Mouse (Mus musculus): ENCODE results near the gene Tspyl1. TPM values are rescaled to one million over a fixed set of nuclear protein-coding genes. Genes with fewer than 3 reads are reported as not detected.
A peak's percentile ranks its signal among the peaks of the same experiment; 100 is the strongest.

The Tspyl1 gene
- polyA plus RNA-seq, 1 experiment from 2014 or later: 70.7 TPM

GRCm38 (mm10) chr10:34300368-34300767, 18.4 kb downstream of the Tspyl1 start:
- WGBS: 16% methylated on average over 5 of the region's 5 CpGs
- ATAC-seq (ENCODE audit: insufficient number of reproducible peaks, insufficient read depth, low FRiP score, low read depth): no peak
- no peaks in the 10 kb centered on the region for H3K36me3 ChIP-seq (ENCODE audit: control insufficient read depth, insufficient read depth, low read length)
- H3K27ac ChIP-seq (replicated peaks in 1 of 2; ENCODE audit: control insufficient read depth in 1 of 2, insufficient read depth in 1 of 2, low read depth in 2 of 2, low read length in 2 of 2): peak overlapping the region; percentile 62 to 73
- peak overlapping the region; percentile 62 for H3K9ac ChIP-seq (ENCODE audit: low read length)
- H3K4me3 ChIP-seq (ENCODE audit: control insufficient read depth in 1 of 2, insufficient read depth in 1 of 2, low read depth in 1 of 2, low read length in 2 of 2): peak overlapping the region; percentile 17 to 30
- H3K4me2 ChIP-seq (ENCODE audit: low read length): peak overlapping the region; percentile 96
- no peaks in the 10 kb centered on the region for H3K9me3 ChIP-seq (ENCODE audit: control insufficient read depth, low read length)
- peaks cover 22 to 41% of the 10 kb centered on the region in 2 experiments for H3K4me1 ChIP-seq (ENCODE audit: control insufficient read depth in 2 of 2, insufficient read depth in 2 of 2, low read length in 2 of 2)
- H3K27me3 ChIP-seq (ENCODE audit: control insufficient read depth, insufficient read depth, low read length): no peaks in the 10 kb centered on the region

- Histone ChIP-seq H3K27ac (replicated peaks in 1 of 2; ENCODE audit: control insufficient read depth in 1 of 2, insufficient read depth in 1 of 2, low read depth in 2 of 2, low read length in 2 of 2) (no peak overlapping the region), H3K9me3 (ENCODE audit: control insufficient read depth, low read length) (no peaks in the 10 kb centered on the region), H3K4me3 (ENCODE audit: control insufficient read depth in 1 of 2, insufficient read depth in 1 of 2, low read depth in 1 of 2, low read length in 2 of 2) (no peak overlapping the region), H3K9ac (ENCODE audit: low read length) (no peak overlapping the region), H3K27me3 (ENCODE audit: control insufficient read depth, insufficient read depth, low read length) (no peaks in the 10 kb centered on the region), H3K36me3 (ENCODE audit: control insufficient read depth, insufficient read depth, low read length) (no peaks in the 10 kb centered on the region), H3K4me1 (ENCODE audit: control insufficient read depth in 2 of 2, insufficient read depth in 2 of 2, low read length in 2 of 2) (peaks cover 5 to 10% of the 10 kb centered on the region in 2 experiments; a peak in 3 of 4 replicates), H3K4me2 (ENCODE audit: low read length) (no peak overlapping the region)
- ATAC-seq (ENCODE audit: insufficient number of reproducible peaks, insufficient read depth, low FRiP score, low read depth): no peak
Measured at GRCm38 (mm10) chr10:34307070-34307469, 25.1 kb downstream of the Tspyl1 start.

- no peak overlapping the region for H3K4me3 ChIP-seq (ENCODE audit: control insufficient read depth in 1 of 2, insufficient read depth in 1 of 2, low read depth in 1 of 2, low read length in 2 of 2)
- 0 out of 4 replicates have a peak, but pooled peaks cover 0 to 6% of the 10 kb centered on the region in 2 experiments for H3K4me1 ChIP-seq (ENCODE audit: control insufficient read depth in 2 of 2, insufficient read depth in 2 of 2, low read length in 2 of 2)
- H3K4me2 ChIP-seq (ENCODE audit: low read length): peak overlapping the region; percentile 18; the same call in 1 of the 2 replicates
- no peak overlapping the region for H3K9ac ChIP-seq (ENCODE audit: low read length)
- no peak for ATAC-seq (ENCODE audit: insufficient number of reproducible peaks, insufficient read depth, low FRiP score, low read depth)
- peaks cover 9% of the 10 kb centered on the region for H3K36me3 ChIP-seq (ENCODE audit: control insufficient read depth, insufficient read depth, low read length)
- H3K9me3 ChIP-seq (ENCODE audit: control insufficient read depth, low read length): no peaks in the 10 kb centered on the region
- H3K27ac ChIP-seq (replicated peaks in 1 of 2; ENCODE audit: control insufficient read depth in 1 of 2, insufficient read depth in 1 of 2, low read depth in 2 of 2, low read length in 2 of 2): 0 out of 4 replicates have a peak overlapping the region, but pooled peaks of 1 of the 2 experiments have one; percentile 55
- 55% methylated on average over 9 of the region's 9 CpGs for WGBS
- no peaks in the 10 kb centered on the region for H3K27me3 ChIP-seq (ENCODE audit: control insufficient read depth, insufficient read depth, low read length)
Measured at GRCm38 (mm10) chr10:34309915-34310685, 28.1 kb downstream of the Tspyl1 start.

GRCm38 (mm10) chr10:34312536-34312935, 30.5 kb downstream of the Tspyl1 start:
- no peak for ATAC-seq (ENCODE audit: insufficient number of reproducible peaks, insufficient read depth, low FRiP score, low read depth)
- Histone ChIP-seq H3K4me3 (ENCODE audit: control insufficient read depth in 1 of 2, insufficient read depth in 1 of 2, low read depth in 1 of 2, low read length in 2 of 2) (no peak overlapping the region), H3K27me3 (ENCODE audit: control insufficient read depth, insufficient read depth, low read length) (no peaks in the 10 kb centered on the region), H3K9me3 (ENCODE audit: control insufficient read depth, low read length) (no peaks in the 10 kb centered on the region), H3K4me1 (ENCODE audit: control insufficient read depth in 2 of 2, insufficient read depth in 2 of 2, low read length in 2 of 2) (peaks cover 0 to 14% of the 10 kb centered on the region in 2 experiments; a peak in 3 of 4 replicates), H3K9ac (ENCODE audit: low read length) (no peak overlapping the region), H3K36me3 (ENCODE audit: control insufficient read depth, insufficient read depth, low read length) (peaks cover 9% of the 10 kb centered on the region), H3K27ac (replicated peaks in 1 of 2; ENCODE audit: control insufficient read depth in 1 of 2, insufficient read depth in 1 of 2, low read depth in 2 of 2, low read length in 2 of 2) (no peak overlapping the region), H3K4me2 (ENCODE audit: low read length) (no peak overlapping the region)
- 73% methylated on average over 3 of the region's 3 CpGs for WGBS

GRCm38 (mm10) chr10:34316571-34317216, 34.7 kb downstream of the Tspyl1 start:
- Histone ChIP-seq H3K27ac (replicated peaks in 1 of 2; ENCODE audit: control insufficient read depth in 1 of 2, insufficient read depth in 1 of 2, low read depth in 2 of 2, low read length in 2 of 2) (no peak overlapping the region), H3K9ac (ENCODE audit: low read length) (no peak overlapping the region), H3K4me2 (ENCODE audit: low read length) (0 out of 2 replicates have a peak overlapping the region, but pooled peaks have one; percentile 7), H3K9me3 (ENCODE audit: control insufficient read depth, low read length) (no peaks in the 10 kb centered on the region), H3K4me1 (ENCODE audit: control insufficient read depth in 2 of 2, insufficient read depth in 2 of 2, low read length in 2 of 2) (peaks cover 0 to 8% of the 10 kb centered on the region in 2 experiments; a peak in 3 of 4 replicates), H3K36me3 (ENCODE audit: control insufficient read depth, insufficient read depth, low read length) (peaks cover 9% of the 10 kb centered on the region), H3K4me3 (ENCODE audit: control insufficient read depth in 1 of 2, insufficient read depth in 1 of 2, low read depth in 1 of 2, low read length in 2 of 2) (no peak overlapping the region), H3K27me3 (ENCODE audit: control insufficient read depth, insufficient read depth, low read length) (no peaks in the 10 kb centered on the region)
- no peak for ATAC-seq (ENCODE audit: insufficient number of reproducible peaks, insufficient read depth, low FRiP score, low read depth)
- 5% methylated on average over 3 of the region's 3 CpGs for WGBS

- 45% methylated on average over 2 of the region's 2 CpGs for WGBS
- Histone ChIP-seq H3K36me3 (ENCODE audit: control insufficient read depth, insufficient read depth, low read length) (peaks cover 12% of the 10 kb centered on the region), H3K9me3 (ENCODE audit: control insufficient read depth, low read length) (no peaks in the 10 kb centered on the region), H3K4me1 (ENCODE audit: control insufficient read depth in 2 of 2, insufficient read depth in 2 of 2, low read length in 2 of 2) (peaks cover 0 to 8% of the 10 kb centered on the region in 2 experiments; a peak in 3 of 4 replicates), H3K27me3 (ENCODE audit: control insufficient read depth, insufficient read depth, low read length) (no peaks in the 10 kb centered on the region), H3K9ac (ENCODE audit: low read length) (no peak overlapping the region), H3K27ac (replicated peaks in 1 of 2; ENCODE audit: control insufficient read depth in 1 of 2, insufficient read depth in 1 of 2, low read depth in 2 of 2, low read length in 2 of 2) (no peak overlapping the region), H3K4me3 (ENCODE audit: control insufficient read depth in 1 of 2, insufficient read depth in 1 of 2, low read depth in 1 of 2, low read length in 2 of 2) (no peak overlapping the region), H3K4me2 (ENCODE audit: low read length) (no peak overlapping the region)
- no peak for ATAC-seq (ENCODE audit: insufficient number of reproducible peaks, insufficient read depth, low FRiP score, low read depth)
Measured at GRCm38 (mm10) chr10:34317217-34317606, 35.2 kb downstream of the Tspyl1 start.

GRCm38 (mm10) chr10:34320809-34321208, 38.8 kb downstream of the Tspyl1 start:
- no peak overlapping the region for H3K9ac ChIP-seq (ENCODE audit: low read length)
- H3K27ac ChIP-seq (replicated peaks in 1 of 2; ENCODE audit: control insufficient read depth in 1 of 2, insufficient read depth in 1 of 2, low read depth in 2 of 2, low read length in 2 of 2): peak overlapping the region in 1 of 2 experiments; percentile 27; a peak in 1 of 4 replicates
- H3K4me1 ChIP-seq (ENCODE audit: control insufficient read depth in 2 of 2, insufficient read depth in 2 of 2, low read length in 2 of 2): peaks cover 0 to 8% of the 10 kb centered on the region in 2 experiments; a peak in 3 of 4 replicates
- ATAC-seq (ENCODE audit: insufficient number of reproducible peaks, insufficient read depth, low FRiP score, low read depth): no peak
- H3K27me3 ChIP-seq (ENCODE audit: control insufficient read depth, insufficient read depth, low read length): no peaks in the 10 kb centered on the region
- no peaks in the 10 kb centered on the region for H3K9me3 ChIP-seq (ENCODE audit: control insufficient read depth, low read length)
- H3K4me2 ChIP-seq (ENCODE audit: low read length): no peak overlapping the region
- H3K4me3 ChIP-seq (ENCODE audit: control insufficient read depth in 1 of 2, insufficient read depth in 1 of 2, low read depth in 1 of 2, low read length in 2 of 2): no peak overlapping the region
- peaks cover 6% of the 10 kb centered on the region; the same call in 1 of the 2 replicates for H3K36me3 ChIP-seq (ENCODE audit: control insufficient read depth, insufficient read depth, low read length)
- WGBS: 68% methylated on average over 2 of the region's 2 CpGs
